Mouse (Mus musculus) CH12.LX (cell line): ENCODE results near the gene Snrpd2.

Source experiments
- CTCF ChIP-seq, 2 experiments: IDR thresholded peaks in 1 of 2; conservative IDR thresholded peaks in 1 of 2; 2 replicates each; pipeline ENCODE4 v1.5.1; 2011 to 2012; ENCODE audit warnings: low read depth in 2 of 2, low read length in 2 of 2, improper control_type of control experiment in 1 of 2, inconsistent platforms in 1 of 2, mild to moderate bottlenecking in 1 of 2, moderate library complexity in 1 of 2
- EP300 ChIP-seq: IDR thresholded peaks from 2 replicates; pipeline ENCODE4 v1.6.1; 2011; ENCODE audit warnings: low read length, improper control_type of control experiment
- HCFC1 ChIP-seq: IDR thresholded peaks from 2 replicates; pipeline ENCODE4 v1.6.1; 2012; ENCODE audit warnings: low read depth, mild to moderate bottlenecking, inconsistent platforms, low read length, improper control_type of control experiment
- JUN ChIP-seq: IDR thresholded peaks from 2 replicates; pipeline ENCODE4 v1.6.1; 2011; ENCODE audit warnings: low read depth, mild to moderate bottlenecking, low read length, improper control_type of control experiment, moderate library complexity; ENCODE audit not compliant: insufficient read depth
- MEF2A ChIP-seq: IDR thresholded peaks from 2 replicates; pipeline ENCODE4 v1.6.1; 2014; ENCODE audit warnings: low read depth, mild to moderate bottlenecking, inconsistent platforms, low read length, improper control_type of control experiment, borderline replicate concordance
- NELFE ChIP-seq: IDR thresholded peaks from 2 replicates; pipeline ENCODE4 v1.6.1; 2011; ENCODE audit warnings: low read depth, low read length, improper control_type of control experiment
- POLR2A ChIP-seq: IDR thresholded peaks from 2 replicates; pipeline ENCODE4 v1.6.1; 2011; ENCODE audit warnings: low read depth, mild to moderate bottlenecking, improper control_type of control experiment, low read length
- ZC3H11A ChIP-seq: IDR thresholded peaks from 2 replicates; pipeline ENCODE4 v1.6.1; 2012; ENCODE audit warnings: low read depth, mild to moderate bottlenecking, inconsistent platforms, low read length, improper control_type of control experiment
- ZKSCAN1 ChIP-seq: IDR thresholded peaks from 2 replicates; pipeline ENCODE4 v1.6.1; 2012; ENCODE audit warnings: low read depth, inconsistent platforms, low read length, improper control_type of control experiment, borderline replicate concordance
- ZNF384 ChIP-seq: IDR thresholded peaks from 2 replicates; pipeline ENCODE4 v1.6.1; 2012; ENCODE audit warnings: low read depth, low read length, improper control_type of control experiment, inconsistent platforms

GRCm38 (mm10) chr7:19124713-19125112 is 24.8 kb upstream of the Snrpd2 start:
- TF ChIP-seq ZC3H11A (no peak), POLR2A (no peak), ZNF384 (no peak), MEF2A (no peak), CTCF (conservative IDR thresholded peaks at IDR 0.05 in 1 of 2, IDR thresholded peaks at IDR 0.05 in 1 of 2; ENCODE audit: low read depth in 2 of 2, low read length in 2 of 2) (no peak), NELFE (no peak), HCFC1 (no peak), ZKSCAN1 (no peak), EP300 (no peak), JUN (no peak)
